Mouse (Mus musculus) stomach, postnatal 0 days (tissue): ENCODE measurements around the gene Aig1.

Experiments used
- CTCF ChIP-seq: IDR thresholded peaks from 2 replicates; pipeline ENCODE4 v1.5.1; 2016; ENCODE audit warnings: antibody characterized with exemption, low read depth, mild to moderate bottlenecking, moderate library complexity
- EP300 ChIP-seq: optimal IDR thresholded peaks from 2 replicates; pipeline ENCODE3; 2016; ENCODE audit warnings: antibody characterized with exemption

GRCm38 (mm10) chr10:13808291-13808690 lies 60.5 kb downstream of the Aig1 start:
- TF ChIP-seq CTCF = no peak
- TF ChIP-seq EP300 = no peak
